Mouse (Mus musculus) heart, adult 11 months (tissue): Measurements from ENCODE around the gene Als2cr12.

Source experiments
- DNase-seq: peaks from one replicate; pipeline ENCODE4 v3.0.0; 2022

The Als2cr12 gene

GRCm38 (mm10) chr1:58609591-58609990 lies 86.2 kb downstream of the Als2cr12 start:
- DNase-seq, result peak; percentile 60

GRCm38 (mm10) chr1:58603738-58604137 lies 92.1 kb downstream of the Als2cr12 start:
- peak; percentile 59 for DNase-seq

GRCm38 (mm10) chr1:58602681-58603080 lies 93.1 kb downstream of the Als2cr12 start:
- no peak for DNase-seq
